Mouse (Mus musculus) brain, embryonic 18.5 days (tissue): Measurements from ENCODE around the gene Acaa1b.

Experiments
- DNase-seq: peaks from one replicate; pipeline ENCODE4 v3.0.0-alpha.2; 2012; ENCODE audit warnings: low read depth, low spot score

Gene Acaa1b

GRCm38 (mm10) chr9:119144696-119145095, 12.2 kb downstream of the Acaa1b start:
- no peak for DNase-seq

DNA sequence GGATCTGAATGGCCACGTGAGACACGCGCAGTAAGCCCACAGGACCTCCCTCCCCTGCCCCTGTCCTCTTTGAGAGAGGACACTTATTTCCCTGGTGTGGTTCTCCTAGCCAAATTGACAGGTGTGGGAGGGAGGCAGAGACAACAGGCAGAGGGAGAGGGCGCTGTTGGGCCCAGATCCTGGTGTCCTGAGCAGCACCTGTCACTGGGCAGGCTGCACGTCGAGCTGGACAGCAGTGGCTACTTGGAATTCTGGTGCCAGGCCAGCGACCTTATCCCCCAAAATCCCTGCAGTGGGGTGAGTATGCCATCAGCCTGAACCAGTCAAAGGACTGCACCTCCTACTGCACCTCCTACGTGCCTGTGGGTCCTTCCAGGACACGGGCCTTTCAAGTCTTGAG, 13.5 kb downstream of the Acaa1b start:
- DNase-seq, result no peak

GRCm38 (mm10) chr9:119142066-119142465, 14.8 kb downstream of the Acaa1b start:
- DNase-seq, result no peak

DNA sequence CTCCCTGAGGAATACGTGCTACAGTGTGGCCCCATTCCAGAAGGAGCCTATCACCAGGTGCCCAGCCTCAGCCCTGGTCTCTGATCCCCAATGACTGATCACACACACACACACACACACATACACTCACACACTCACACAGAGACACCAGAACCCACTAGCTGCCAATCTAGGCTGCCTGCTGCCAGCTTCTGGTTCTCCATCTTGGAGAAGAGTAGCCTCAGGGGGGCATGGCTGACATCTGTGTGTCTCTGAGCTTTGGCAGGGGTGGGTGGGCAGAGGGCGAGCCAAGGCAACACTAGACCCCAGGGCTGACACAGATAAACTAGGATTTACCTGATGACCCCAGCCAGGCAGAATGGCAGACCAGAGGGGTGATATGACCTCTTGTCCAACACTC, 18.1 kb downstream of the Acaa1b start:
- no peak for DNase-seq

DNA sequence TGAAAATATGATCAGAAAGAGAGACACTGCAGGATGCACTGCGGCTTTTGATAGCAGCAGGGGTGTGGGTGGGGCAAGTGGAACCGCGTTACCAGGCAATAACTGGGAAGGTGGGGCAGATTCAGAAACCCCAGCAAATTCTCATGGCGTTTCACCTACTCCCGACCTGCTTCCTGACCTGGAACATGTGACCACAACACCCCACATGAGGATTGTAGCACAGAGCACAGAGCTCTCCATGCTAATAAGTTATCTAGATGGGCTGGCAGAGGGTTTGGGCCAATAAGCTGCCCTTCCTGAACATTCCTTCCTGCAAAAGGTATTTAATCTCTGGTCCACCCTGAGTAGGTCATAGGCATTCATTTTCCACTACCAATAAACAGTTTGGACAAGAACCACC, 26.2 kb downstream of the Acaa1b start:
- DNase-seq, result no peak

GRCm38 (mm10) chr9:119128436-119129181, 28.3 kb downstream of the Acaa1b start:
- no peak for DNase-seq

DNA sequence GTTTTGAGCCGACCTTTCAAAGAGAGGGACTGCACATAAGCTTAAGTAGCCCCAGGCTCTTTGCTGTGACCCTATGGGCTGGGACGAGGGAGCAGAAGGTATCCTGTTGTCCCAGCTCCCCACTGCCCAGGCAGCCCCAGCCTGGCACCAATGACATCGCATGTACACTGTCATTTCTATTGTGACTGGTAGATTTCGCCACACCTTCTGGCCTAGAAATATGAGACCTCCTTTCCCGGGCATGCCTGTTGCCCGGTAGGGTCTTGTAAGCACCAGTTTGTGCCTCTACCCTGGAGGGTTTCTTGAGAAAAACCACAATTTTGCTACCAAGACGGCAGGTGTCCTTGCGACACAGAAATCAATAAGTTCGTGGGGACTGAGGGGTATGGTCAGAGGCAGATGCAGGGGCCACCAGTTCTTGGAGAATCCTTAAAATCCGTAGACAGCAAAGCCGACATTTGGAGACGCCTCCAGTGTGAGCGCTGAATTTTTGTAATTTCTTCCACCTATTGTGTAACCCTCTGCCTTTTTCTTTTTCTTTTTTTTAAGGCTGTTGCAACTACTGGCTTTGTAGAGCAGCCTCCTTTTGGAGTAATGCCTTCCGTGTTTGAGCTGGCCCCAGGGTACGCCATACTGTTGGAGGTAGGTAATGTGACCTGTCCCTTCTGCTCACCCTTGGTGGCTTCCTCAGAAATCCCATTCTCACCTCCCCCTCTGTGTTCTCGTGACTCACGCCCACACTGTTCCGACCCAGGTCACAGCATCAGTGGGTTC, 34.1 kb downstream of the Acaa1b start:
- no peak for DNase-seq

GRCm38 (mm10) chr9:119120168-119120560, 36.7 kb downstream of the Acaa1b start:
- no peak for DNase-seq

GRCm38 (mm10) chr9:119119409-119120167, 37.3 kb downstream of the Acaa1b start:
- DNase-seq, result no peak

- DNase-seq, result no peak
These were observed 42.0 kb downstream of the Acaa1b start for GRCm38 (mm10) chr9:119114911-119115310.

- DNase-seq, result no peak
These were observed 46.3 kb downstream of the Acaa1b start for GRCm38 (mm10) chr9:119110640-119111039.

GRCm38 (mm10) chr9:119109685-119110353, 47.1 kb downstream of the Acaa1b start:
- DNase-seq, result no peak

DNA sequence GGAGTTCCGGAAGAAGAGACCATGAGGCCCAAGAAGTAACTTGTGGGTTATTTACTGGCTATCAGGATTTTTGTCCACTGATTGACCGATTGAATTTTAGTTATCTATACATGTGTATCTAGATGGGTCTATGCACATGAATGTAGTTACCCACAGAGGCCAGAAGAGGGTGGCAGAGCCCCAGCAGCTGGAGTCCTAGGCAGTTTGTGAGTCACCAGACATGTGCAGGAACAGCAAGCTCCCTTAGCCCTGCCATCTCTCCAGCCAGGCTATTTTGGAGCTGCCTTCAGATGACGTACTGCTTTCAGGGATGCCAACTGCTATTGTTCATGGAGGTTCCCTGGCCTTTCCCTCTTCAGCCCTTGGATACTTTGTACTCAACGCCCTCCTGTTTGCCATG, 49.3 kb downstream of the Acaa1b start:
- no peak for DNase-seq

- DNase-seq, result no peak
These were observed 54.1 kb downstream of the Acaa1b start for GRCm38 (mm10) chr9:119102783-119103113.

DNA sequence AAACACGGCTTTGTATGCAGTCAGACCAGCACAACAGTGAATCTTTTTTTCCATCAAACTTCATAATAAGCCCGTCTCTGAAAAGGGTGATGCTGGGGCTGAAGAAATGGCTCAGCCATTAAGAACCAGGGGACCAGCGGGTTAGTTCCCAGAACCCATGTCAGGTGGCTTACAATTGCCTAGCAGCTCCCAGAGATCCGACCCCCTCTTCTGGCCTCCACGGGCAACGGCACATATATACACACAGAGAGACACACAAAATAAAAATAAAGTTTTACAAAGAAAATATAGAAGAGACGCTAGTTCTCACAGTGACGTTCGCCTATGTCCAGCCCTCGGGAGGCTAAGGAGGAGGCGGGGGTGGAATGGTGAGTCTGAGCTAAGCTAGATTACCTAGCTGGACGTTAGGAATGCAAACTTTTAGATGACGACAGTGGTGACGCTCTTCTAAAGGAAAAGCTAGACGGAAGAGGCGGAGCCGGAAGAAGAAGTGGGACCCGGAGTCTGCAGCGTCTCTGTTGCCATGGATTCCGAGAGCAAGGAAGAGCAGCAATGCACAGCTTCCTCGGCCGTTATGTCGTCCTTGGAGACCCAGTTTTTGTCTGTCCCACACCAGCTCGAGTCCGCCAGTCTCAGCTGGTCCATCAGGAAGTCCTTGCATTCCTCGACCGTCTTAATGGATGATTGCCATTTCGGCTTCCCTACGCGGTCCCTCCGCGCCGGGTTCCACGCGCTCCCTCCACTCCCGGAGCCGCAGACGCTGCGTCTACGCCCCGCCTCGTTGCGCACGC, 54.7 kb downstream of the Acaa1b start, which contains the start of gene Dlec1:
Gene Dlec1, plus strand, starts transcription at position 487 of the 791 bp plus-strand sequence.
- DNase-seq, result peak; percentile 63

- DNase-seq, result no peak
These were observed 56.6 kb downstream of the Acaa1b start for GRCm38 (mm10) chr9:119100177-119100898.
